Mouse (Mus musculus) heart, embryonic 13.5 days (tissue): Measurements from ENCODE around the gene Snupn. TPM values are rescaled to one million over a fixed set of nuclear protein-coding genes. Genes with fewer than 3 reads are reported as not detected.
A peak's percentile ranks its signal among the peaks of the same experiment; 100 is the strongest.

ENCODE experiments used
- ATAC-seq: fragments of 200-750 bp; cut with Nextera tagmentation; 2 replicates; pipeline ENCODE4 v1.8.0; 2017; ENCODE audit warnings: moderate TSS enrichment; ENCODE audit not compliant: insufficient number of reproducible peaks, low FRiP score, low TSS enrichment; ENCODE audit errors: extremely low read depth
- H3K27ac ChIP-seq: fragments of 300-500 bp; sonication (generic); replicated peaks from 2 replicates; pipeline ENCODE4 v1.5.1; 2015; ENCODE audit warnings: moderate library complexity, mild to moderate bottlenecking, inconsistent platforms
- H3K27me3 ChIP-seq: fragments of 300-500 bp; sonication (generic); replicated peaks from 2 replicates; pipeline ENCODE4 v1.6.1; 2015; ENCODE audit warnings: mild to moderate bottlenecking, inconsistent platforms
- H3K36me3 ChIP-seq: fragments of 300-500 bp; sonication (generic); 2 replicates; pipeline ENCODE4 v1.6.1; 2015; ENCODE audit warnings: mild to moderate bottlenecking, inconsistent platforms
- H3K4me1 ChIP-seq: fragments of 300-500 bp; sonication (generic); 2 replicates; pipeline ENCODE4 v1.6.1; 2015; ENCODE audit warnings: inconsistent platforms
- H3K4me2 ChIP-seq: fragments of 300-500 bp; sonication (generic); 2 replicates; pipeline ENCODE4 v1.6.1; 2015; ENCODE audit warnings: inconsistent platforms, mild to moderate bottlenecking, moderate library complexity
- H3K4me3 ChIP-seq: fragments of 300-500 bp; sonication (generic); 2 replicates; pipeline ENCODE4 v1.5.1; 2015; ENCODE audit warnings: moderate library complexity, mild to moderate bottlenecking, inconsistent platforms
- H3K9ac ChIP-seq: fragments of 300-500 bp; sonication (generic); 2 replicates; pipeline ENCODE4 v1.6.1; 2015; ENCODE audit warnings: inconsistent platforms, mild to moderate bottlenecking, moderate library complexity
- H3K9me3 ChIP-seq: fragments of 300-500 bp; sonication (generic); 2 replicates; pipeline ENCODE4 v1.6.1; 2016; ENCODE audit warnings: inconsistent platforms
- WGBS: fragments of 180-500 bp; shearing (Covaris S2); methylation state at CpG from one replicate; pipeline ENCODE4 v1.1.7; 2015; ENCODE audit warnings: mixed read lengths; 5-methylcytosine and 5-hydroxymethylcytosine counted together
- polyA plus RNA-seq: library from polyadenylated mRNA; unstranded; fragments of >200 nt; fragmentation: Nextera tagmentation; extraction: Ambion mirVana; gene quantifications from 2 replicates; pipeline ENCODE4 v1.2.1, GENCODE M21; 2015

Snupn gene
- polyA plus RNA-seq, 1 experiment from 2014 or later: 17.4 TPM

DNA sequence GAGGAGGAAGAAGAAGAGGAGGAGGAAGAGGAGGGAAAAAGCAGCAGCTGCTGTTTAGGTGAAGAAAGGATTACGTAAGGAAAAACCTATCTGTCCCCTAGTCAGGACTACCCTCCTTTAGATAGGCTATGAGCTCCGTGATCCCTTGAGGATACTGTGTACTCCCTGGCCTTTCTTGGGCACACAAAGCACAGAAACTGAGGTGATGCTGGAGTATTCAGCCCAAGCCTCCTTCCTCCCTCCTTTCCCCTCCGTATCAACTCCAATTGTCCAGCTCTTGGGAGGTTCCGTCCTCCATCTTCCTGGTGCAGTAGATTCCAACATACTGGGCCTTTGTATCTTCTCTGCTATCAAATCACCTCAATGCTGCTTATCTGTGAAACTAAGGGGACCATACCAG, 27.9 kb upstream of the Snupn start:
- H3K27me3 ChIP-seq: no peaks in the 10 kb centered on the region
- peaks cover 49% of the 10 kb centered on the region for H3K4me1 ChIP-seq
- peak overlapping the region; percentile 81 for H3K9ac ChIP-seq
- H3K4me3 ChIP-seq: peak overlapping the region; percentile 75
- peak overlapping the region; percentile 93 for H3K27ac ChIP-seq
- no peaks in the 10 kb centered on the region for H3K9me3 ChIP-seq
- peaks cover 61% of the 10 kb centered on the region for H3K36me3 ChIP-seq
- peak overlapping the region; percentile 96 for H3K4me2 ChIP-seq
- ATAC-seq: no peak
- 75% methylated on average over 4 of the region's 4 CpGs for WGBS

DNA sequence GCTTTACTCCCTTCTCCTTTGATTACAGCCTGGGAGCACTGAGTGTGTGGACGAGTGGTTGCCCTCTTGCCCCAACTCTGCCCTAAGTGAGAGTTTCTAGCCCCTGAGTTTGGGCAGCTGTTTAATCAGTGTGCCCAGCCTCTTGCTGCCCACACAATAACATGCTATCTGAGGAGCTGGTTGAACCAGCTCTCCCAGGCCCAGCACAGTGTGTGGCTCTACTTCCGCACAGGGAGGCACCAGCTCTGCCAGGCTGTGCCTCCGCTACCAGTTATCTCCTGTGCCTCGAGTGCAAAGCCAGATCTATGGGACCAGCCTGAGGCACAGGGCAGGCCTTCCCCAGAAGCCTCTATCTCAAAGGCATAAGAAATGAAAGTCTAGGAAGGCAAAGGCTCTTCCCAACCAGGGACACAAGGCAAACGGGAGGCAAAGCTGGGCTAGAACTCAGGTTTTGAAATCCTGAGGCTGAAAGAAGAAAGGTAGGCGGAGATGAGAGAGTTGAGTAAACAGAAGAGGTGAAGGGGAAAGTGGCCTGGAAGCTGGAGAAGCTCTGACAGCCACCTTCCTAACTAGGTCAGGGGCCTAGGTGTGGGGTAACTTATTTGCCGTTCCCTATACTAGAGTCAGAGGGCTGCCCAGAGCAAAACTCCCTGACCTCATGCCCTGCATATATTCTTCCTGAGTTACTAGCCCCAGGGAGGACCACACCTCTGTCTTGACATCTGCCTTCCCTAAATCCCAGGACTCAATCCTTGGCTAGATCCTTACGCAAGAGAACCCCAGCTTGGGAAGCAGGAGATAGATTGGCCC, 26.6 kb upstream of the Snupn start:
- ATAC-seq: no peak
- Histone ChIP-seq H3K9ac (peak overlapping the region; percentile 81), H3K4me3 (peak overlapping the region; percentile 75), H3K4me2 (peak overlapping the region; percentile 96), H3K27me3 (no peaks in the 10 kb centered on the region), H3K36me3 (peaks cover 48% of the 10 kb centered on the region), H3K4me1 (peaks cover 56% of the 10 kb centered on the region), H3K27ac (peak overlapping the region; percentile 93), H3K9me3 (no peaks in the 10 kb centered on the region)
- WGBS: 40% methylated on average over 8 of the region's 8 CpGs

DNA sequence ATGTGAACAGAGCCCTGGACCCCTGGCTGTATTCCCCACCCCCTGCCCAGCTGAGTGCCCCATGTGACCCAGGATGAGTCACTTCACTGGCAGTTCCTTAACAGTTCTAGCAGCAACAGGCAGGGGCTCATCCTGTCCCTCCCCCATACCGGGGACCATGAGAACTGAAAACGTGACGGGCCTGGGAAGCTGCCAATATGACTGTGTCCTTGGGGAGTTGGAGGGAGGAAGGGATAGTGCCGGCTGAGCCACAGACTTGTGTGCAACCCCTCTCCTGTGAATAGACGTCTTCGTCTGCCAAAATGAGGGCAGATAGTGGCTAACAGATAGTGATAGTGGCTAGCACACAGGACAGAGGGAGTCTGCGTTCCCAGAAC, 26.0 kb upstream of the Snupn start:
- peaks cover 42% of the 10 kb centered on the region for H3K36me3 ChIP-seq
- H3K9me3 ChIP-seq: no peaks in the 10 kb centered on the region
- H3K4me3 ChIP-seq: peak overlapping the region; percentile 75
- ATAC-seq: peak; percentile 77
- H3K4me1 ChIP-seq: peaks cover 56% of the 10 kb centered on the region
- peak overlapping the region; percentile 96 for H3K4me2 ChIP-seq
- WGBS: 5% methylated on average over 7 of the region's 7 CpGs
- H3K27me3 ChIP-seq: no peaks in the 10 kb centered on the region
- peak overlapping the region; percentile 93 for H3K27ac ChIP-seq
- H3K9ac ChIP-seq: peak overlapping the region; percentile 81

DNA sequence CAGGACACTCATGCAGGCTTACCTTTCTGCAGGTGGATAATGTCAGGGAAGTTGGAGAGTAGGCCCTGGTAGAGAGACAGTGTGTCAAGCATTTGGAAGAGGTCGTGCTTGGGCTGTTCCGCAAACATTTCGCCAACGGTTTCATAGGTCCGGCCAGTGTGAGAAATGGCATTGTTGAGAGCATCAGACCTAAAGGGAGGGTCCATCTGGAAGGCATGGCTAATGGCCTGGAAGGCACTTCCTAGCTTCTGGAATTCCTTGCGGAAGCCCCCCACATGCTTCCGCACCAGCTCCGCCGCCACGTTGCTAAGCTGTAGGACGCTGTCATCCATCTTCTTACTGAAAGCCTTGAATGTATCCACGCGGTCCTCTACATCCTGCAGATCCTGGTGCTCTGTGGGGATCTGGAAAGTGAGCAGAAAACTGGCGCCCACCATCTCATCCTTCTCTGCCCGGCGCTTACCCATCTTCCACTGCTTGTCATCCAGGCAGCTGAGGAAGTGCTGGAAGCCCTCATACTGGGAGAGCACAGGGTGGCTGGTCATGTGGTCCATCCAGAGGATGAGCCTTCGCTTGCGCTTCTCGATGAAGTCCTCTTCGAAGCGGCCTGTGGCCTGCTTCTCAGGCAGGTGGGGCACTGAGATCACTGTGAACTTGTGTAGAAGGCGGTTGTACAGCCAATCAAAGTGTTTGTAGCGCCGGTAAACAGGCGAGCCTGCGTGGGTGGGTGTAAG, 25.2 kb upstream of the Snupn start:
- no peak for ATAC-seq
- 74% methylated on average over 26 of the region's 26 CpGs for WGBS
- Histone ChIP-seq H3K27me3 (0 out of 2 replicates have a peak, but pooled peaks cover 6% of the 10 kb centered on the region), H3K9me3 (no peaks in the 10 kb centered on the region), H3K36me3 (peaks cover 34% of the 10 kb centered on the region), H3K4me1 (peaks cover 56% of the 10 kb centered on the region), H3K27ac (peak overlapping the region; percentile 93), H3K4me2 (peak overlapping the region; percentile 96), H3K4me3 (peak overlapping the region; percentile 75), H3K9ac (peak overlapping the region; percentile 81)

DNA sequence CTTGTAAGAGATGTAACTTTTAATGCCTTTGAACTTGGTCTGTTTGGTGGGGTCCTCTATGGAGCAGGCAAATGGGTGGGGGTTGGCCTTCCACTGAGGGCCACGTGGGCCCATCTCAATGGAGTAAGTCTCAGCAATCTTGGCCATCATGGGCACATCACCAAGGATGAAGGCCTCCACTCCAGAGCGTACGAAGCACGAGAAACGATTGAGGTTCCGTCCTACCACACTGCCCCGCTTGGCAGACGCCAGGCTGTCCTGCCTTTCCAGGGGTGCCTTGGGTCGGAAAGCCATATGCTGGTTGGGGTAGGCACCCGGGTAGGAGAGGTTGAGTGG, 24.7 kb upstream of the Snupn start:
- Histone ChIP-seq H3K27ac (peak overlapping the region; percentile 93), H3K4me2 (peak overlapping the region; percentile 96), H3K9ac (peak overlapping the region; percentile 90), H3K9me3 (no peaks in the 10 kb centered on the region), H3K36me3 (peaks cover 29% of the 10 kb centered on the region), H3K4me3 (peak overlapping the region; percentile 75), H3K4me1 (peaks cover 56% of the 10 kb centered on the region), H3K27me3 (0 out of 2 replicates have a peak, but pooled peaks cover 10% of the 10 kb centered on the region)
- ATAC-seq: no peak
- WGBS: 90% methylated on average over 10 of the region's 10 CpGs

DNA sequence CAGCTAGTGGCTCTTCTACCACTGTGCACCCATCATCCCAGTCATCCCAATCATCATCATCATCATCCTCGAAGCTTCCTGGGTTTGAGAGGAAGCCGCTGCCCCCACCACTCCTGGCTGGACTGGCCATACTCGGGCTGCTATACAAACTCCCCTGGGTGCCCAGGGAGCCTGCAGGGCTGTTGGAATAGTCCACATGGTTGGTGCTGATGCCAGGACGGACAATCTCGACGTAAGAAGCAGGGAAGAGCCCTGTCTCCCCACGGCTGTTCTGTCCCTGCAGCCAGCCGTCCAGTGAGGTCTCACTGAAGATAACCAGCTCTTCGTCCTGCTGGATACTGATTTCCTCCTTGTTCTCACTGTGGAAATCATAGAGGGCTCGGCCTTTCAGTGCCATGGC, 24.3 kb upstream of the Snupn start:
- H3K4me3 ChIP-seq: peak overlapping the region; percentile 75
- WGBS: 59% methylated on average over 10 of the region's 10 CpGs
- H3K9ac ChIP-seq: peak overlapping the region; percentile 90
- H3K4me1 ChIP-seq: peaks cover 56% of the 10 kb centered on the region
- H3K36me3 ChIP-seq: peaks cover 25% of the 10 kb centered on the region
- H3K27me3 ChIP-seq: peaks cover 10% of the 10 kb centered on the region; the same call in 1 of the 2 replicates
- no peaks in the 10 kb centered on the region for H3K9me3 ChIP-seq
- peak overlapping the region; percentile 96 for H3K27ac ChIP-seq
- no peak for ATAC-seq
- peak overlapping the region; percentile 96 for H3K4me2 ChIP-seq

DNA sequence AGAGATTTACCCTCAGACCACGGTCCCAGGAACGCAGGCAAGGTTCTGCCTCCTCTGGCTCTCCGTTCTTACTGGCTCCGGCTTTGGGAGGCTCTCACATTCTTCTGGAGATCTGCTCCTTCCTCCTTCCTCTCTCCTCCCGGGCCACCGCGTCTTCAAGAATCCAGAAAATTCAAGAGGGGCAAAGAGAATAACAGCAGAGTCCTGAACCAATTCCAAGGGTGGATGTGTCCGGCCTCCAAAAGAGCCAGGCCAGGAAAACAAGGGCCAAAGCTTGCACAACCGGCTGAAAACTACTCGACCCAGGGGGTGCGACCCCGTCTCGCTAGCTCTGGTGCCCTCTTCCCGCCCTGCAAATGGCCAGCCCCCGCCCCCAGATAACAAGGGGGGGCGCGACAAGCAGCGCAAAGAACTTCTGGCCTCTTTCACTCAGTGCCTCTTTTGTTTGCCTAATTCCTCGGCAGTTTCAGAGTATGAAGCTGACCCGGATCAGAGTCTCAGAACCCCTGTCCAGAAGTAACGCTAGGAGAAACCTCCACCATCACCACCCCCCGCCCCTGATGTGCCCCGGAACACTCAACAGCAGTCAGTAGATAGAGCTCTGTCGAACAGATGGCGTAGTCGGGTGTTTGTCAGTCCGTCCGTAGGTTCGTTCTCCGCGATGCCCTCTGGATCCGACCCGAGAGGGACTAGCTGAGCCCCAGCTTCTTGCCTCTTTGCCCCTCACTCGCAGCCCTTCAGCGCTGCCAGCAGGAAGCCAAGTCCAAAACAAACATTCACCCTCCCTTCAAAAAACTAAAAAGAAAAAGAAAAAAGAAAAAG, 23.3 kb upstream of the Snupn start:
- under 1% methylated on average over 35 of the region's 35 CpGs for WGBS
- H3K27me3 ChIP-seq: peaks cover 10% of the 10 kb centered on the region; the same call in 1 of the 2 replicates
- H3K9ac ChIP-seq: peak overlapping the region; percentile 90
- H3K27ac ChIP-seq: peak overlapping the region; percentile 96
- H3K4me1 ChIP-seq: peaks cover 53% of the 10 kb centered on the region
- peak overlapping the region; percentile 75 for H3K4me3 ChIP-seq
- no peaks in the 10 kb centered on the region for H3K9me3 ChIP-seq
- peak overlapping the region; percentile 96 for H3K4me2 ChIP-seq
- H3K36me3 ChIP-seq: peaks cover 15% of the 10 kb centered on the region
- no peak for ATAC-seq

DNA sequence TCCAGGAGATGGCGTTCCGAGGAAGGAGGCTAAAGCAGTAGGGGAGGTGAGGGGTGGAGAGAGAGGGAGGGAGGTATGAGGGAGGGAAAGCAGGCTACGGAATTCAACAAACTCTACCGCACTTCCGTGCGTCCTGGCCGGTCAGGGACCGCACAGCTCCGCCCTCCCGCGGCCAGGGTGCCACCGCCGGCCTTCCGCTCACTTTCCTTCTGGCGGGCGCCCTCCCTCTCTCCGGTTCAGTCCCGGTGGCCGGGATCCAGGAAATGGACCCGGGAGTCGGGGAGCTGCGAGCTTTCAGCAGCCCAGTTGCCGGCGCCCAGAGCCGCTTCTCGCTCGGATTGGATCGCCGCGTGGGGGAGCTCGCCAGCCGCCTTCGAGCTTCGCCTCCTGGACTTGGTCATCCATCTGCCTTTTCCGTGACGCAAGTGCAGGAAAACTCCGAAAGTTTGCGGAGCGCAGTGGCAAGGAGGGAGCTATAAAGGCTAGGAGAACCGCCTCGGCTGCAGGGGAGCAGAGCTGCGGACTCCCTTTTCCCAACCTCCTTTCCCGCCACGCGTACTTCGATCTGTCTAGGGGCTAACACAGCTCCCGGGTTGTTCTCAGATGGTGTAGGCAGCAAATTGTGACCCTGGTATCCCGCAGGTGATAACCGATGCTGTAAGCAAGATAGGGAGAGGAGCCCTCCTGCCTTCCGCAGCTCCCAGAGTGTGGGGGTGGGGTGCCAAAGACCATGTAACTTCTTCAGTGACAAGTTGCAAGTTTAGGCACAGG, 22.5 kb upstream of the Snupn start, which contains the start of gene Snx33:
Gene Snx33 (minus strand): TSS at position 331 of the 771 bp plus-strand sequence.
- peaks cover 45% of the 10 kb centered on the region for H3K4me1 ChIP-seq
- peaks cover 8% of the 10 kb centered on the region for H3K36me3 ChIP-seq
- under 1% methylated on average over 50 of the region's 50 CpGs for WGBS
- no peaks in the 10 kb centered on the region for H3K9me3 ChIP-seq
- H3K27me3 ChIP-seq: peaks cover 10% of the 10 kb centered on the region; the same call in 1 of the 2 replicates
- peak within 1 kb of the TSS; percentile 90 for H3K9ac ChIP-seq
- peak; percentile 62; the same call in 1 of the 2 replicates for ATAC-seq
- H3K4me2 ChIP-seq: peak within 1 kb of the TSS; percentile 96
- peak within 1 kb of the TSS; percentile 96 for H3K27ac ChIP-seq
- peak within 1 kb of the TSS; percentile 75 for H3K4me3 ChIP-seq

DNA sequence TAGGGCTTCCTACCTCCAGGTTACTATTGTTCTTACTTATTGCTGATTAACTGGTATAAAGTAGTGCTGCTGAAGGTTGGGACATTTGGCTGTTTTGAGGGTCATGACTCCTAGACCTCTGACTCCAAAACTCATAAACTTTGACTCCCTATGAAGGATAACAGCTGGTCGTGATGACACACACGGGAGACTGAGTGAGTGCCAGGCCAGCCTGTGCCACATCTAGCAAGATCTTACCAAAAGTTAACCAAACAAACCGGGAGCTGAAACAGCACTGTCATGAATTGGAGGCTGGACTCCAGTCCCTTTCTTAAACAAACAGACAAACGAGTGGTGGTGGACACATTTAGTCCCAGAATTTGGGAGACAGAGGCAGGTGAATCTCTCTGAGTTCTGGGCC, 21.2 kb upstream of the Snupn start:
- no peak overlapping the region for H3K9ac ChIP-seq
- no peak overlapping the region for H3K4me3 ChIP-seq
- ATAC-seq: no peak
- no peak overlapping the region for H3K4me2 ChIP-seq
- H3K4me1 ChIP-seq: peaks cover 32% of the 10 kb centered on the region
- peaks cover 10% of the 10 kb centered on the region; the same call in 1 of the 2 replicates for H3K27me3 ChIP-seq
- H3K36me3 ChIP-seq: peaks cover 8% of the 10 kb centered on the region
- no peak overlapping the region for H3K27ac ChIP-seq
- H3K9me3 ChIP-seq: no peaks in the 10 kb centered on the region
- 50% methylated on average over 4 of the region's 4 CpGs for WGBS

DNA sequence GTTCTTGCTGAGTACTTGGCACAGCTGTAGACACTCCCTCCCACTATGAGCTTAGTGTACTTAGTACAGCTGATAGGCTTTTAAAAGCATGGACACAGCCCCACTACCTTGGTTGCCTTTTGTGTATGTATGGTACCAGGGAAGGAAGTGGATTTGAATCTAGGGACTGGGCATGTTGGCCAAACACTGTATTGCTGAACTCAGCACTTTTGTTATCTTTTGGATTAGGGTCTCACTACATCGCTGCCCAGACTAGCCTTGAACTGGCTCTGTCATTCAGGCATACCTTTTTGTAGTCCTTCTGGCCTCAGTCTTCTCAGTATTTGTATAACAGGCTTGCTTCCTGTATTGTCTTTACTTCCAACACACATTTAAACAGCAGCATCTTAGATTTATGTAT, 20.1 kb upstream of the Snupn start:
- no peak overlapping the region for H3K4me3 ChIP-seq
- H3K27ac ChIP-seq: no peak overlapping the region
- no peaks in the 10 kb centered on the region for H3K9me3 ChIP-seq
- ATAC-seq: no peak
- 43% methylated on average over 1 of the region's 1 CpGs for WGBS
- peaks cover 10% of the 10 kb centered on the region; the same call in 1 of the 2 replicates for H3K27me3 ChIP-seq
- H3K9ac ChIP-seq: no peak overlapping the region
- peaks cover 22% of the 10 kb centered on the region for H3K4me1 ChIP-seq
- H3K36me3 ChIP-seq: peaks cover 5% of the 10 kb centered on the region
- no peak overlapping the region for H3K4me2 ChIP-seq
